Comparison of ENCODE assay signal across 33 mouse cellular contexts in genomic region chr7:129250981-129251380, GRCm38 (mm10). TPM values are rescaled to one million over a fixed set of nuclear protein-coding genes. Genes with fewer than 3 reads are reported as not detected.
"Had no signal": no experiment of that assay in that cellular context is flagged by ENCODE, and none has a peak within 500 bp of the region (broad histone marks: within the 10 kb centered on the region; RNA-seq: fewer than 3 reads in every experiment).

No protein-coding gene starts in this region.

- H3K27ac ChIP-seq: embryonic facial prominence, embryonic 10.5 days; embryonic facial prominence, embryonic 12.5 days; embryonic facial prominence, embryonic 13.5 days; embryonic facial prominence, embryonic 15.5 days; forebrain, embryonic 10.5 days; forebrain, embryonic 12.5 days; forebrain, embryonic 13.5 days; forebrain, embryonic 15.5 days; gastrocnemius, adult 2 months; heart, adult 2 months had no signal

- H3K4me1 ChIP-seq: embryonic facial prominence, embryonic 10.5 days; embryonic facial prominence, embryonic 12.5 days; embryonic facial prominence, embryonic 13.5 days; embryonic facial prominence, embryonic 15.5 days; forebrain, embryonic 10.5 days; forebrain, embryonic 12.5 days; forebrain, embryonic 13.5 days; forebrain, embryonic 15.5 days had no signal

- H3K9me3 ChIP-seq: embryonic facial prominence, embryonic 10.5 days; embryonic facial prominence, embryonic 12.5 days; embryonic facial prominence, embryonic 13.5 days; embryonic facial prominence, embryonic 15.5 days; forebrain, embryonic 10.5 days; forebrain, embryonic 12.5 days; forebrain, embryonic 13.5 days; forebrain, embryonic 15.5 days had no signal

- H3K4me2 ChIP-seq: embryonic facial prominence, embryonic 12.5 days; embryonic facial prominence, embryonic 13.5 days; embryonic facial prominence, embryonic 15.5 days; forebrain, embryonic 12.5 days; forebrain, embryonic 13.5 days; forebrain, embryonic 15.5 days had no signal

- H3K4me3 ChIP-seq: embryonic facial prominence, embryonic 10.5 days; embryonic facial prominence, embryonic 12.5 days; embryonic facial prominence, embryonic 13.5 days; embryonic facial prominence, embryonic 15.5 days; erythroblast, embryonic 14.5 days; forebrain, embryonic 10.5 days; forebrain, embryonic 12.5 days; forebrain, embryonic 13.5 days; forebrain, embryonic 15.5 days; gastrocnemius, adult 2 months; heart, adult 2 months had no signal

- DNase-seq: cerebellum, adult 2 months; cerebellum, adult 8-10 months; cerebellum, adult 9-10 months; cerebellum, adult 9-11 months; cerebellum, postnatal 10 days; cerebellum, postnatal 14 days; cerebellum, postnatal 25 days; cerebellum, postnatal 36 days; embryo, embryonic 11 days; forebrain, postnatal 0 days; gastrocnemius, adult 2 months; gastrocnemius, postnatal 10 days; gastrocnemius, postnatal 14 days; gastrocnemius, postnatal 25 days; gastrocnemius, postnatal 36 days; heart, adult 18-20 months; heart, adult 2 months had no signal

- H3K9ac ChIP-seq: embryonic facial prominence, embryonic 12.5 days; embryonic facial prominence, embryonic 13.5 days; embryonic facial prominence, embryonic 15.5 days; forebrain, embryonic 12.5 days; forebrain, embryonic 13.5 days; forebrain, embryonic 15.5 days; forebrain, postnatal 0 days had no signal

- ATAC-seq: forebrain, embryonic 13.5 days; forebrain, embryonic 14.5 days; forebrain, embryonic 15.5 days; forebrain, embryonic 16.5 days; forebrain, postnatal 0 days had no signal

- H3K36me3 ChIP-seq: embryonic facial prominence, embryonic 10.5 days; embryonic facial prominence, embryonic 12.5 days; embryonic facial prominence, embryonic 13.5 days; embryonic facial prominence, embryonic 15.5 days; forebrain, embryonic 10.5 days; forebrain, embryonic 12.5 days; forebrain, embryonic 15.5 days had no signal

RNA-seq across cellular contexts. Expression of gene Plpp4, which starts 5.8 kb away (rescaled TPM):
- total RNA-seq: common myeloid progenitor, adult 5-6 weeks; gastrocnemius, adult 18-20 months; gastrocnemius, adult 2 months; gastrocnemius, adult 8-10 months; gastrocnemius, postnatal 25 days; gastrocnemius, postnatal 36 days; granulocyte monocyte progenitor cell, adult 5-6 weeks; heart, adult 18-20 months; heart, adult 2 months had no signal
- polyA plus RNA-seq: erythroblast, embryonic 14.5 days; gonadal fat pad, adult 2 months; heart, adult 2 months had no signal
